Mouse (Mus musculus) spleen, adult 2 months (tissue): ENCODE measurements around the gene Gpr137c. TPM values are rescaled to one million over a fixed set of nuclear protein-coding genes. Genes with fewer than 3 reads are reported as not detected.

Experiments
- DNase-seq, 2 experiments: peaks; one replicate each; pipeline versions ENCODE4 v3.0.0 to v3.0.0-alpha.2; 2012 to 2021; ENCODE audit warnings: low spot score in 2 of 2, low read depth in 1 of 2
- H3K27ac ChIP-seq: fragments of 200-500 bp; 2 replicates; pipeline ENCODE4 v1.5.1; 2012; ENCODE audit warnings: low read length, inconsistent platforms; ENCODE audit not compliant: insufficient read depth
- H3K27me3 ChIP-seq: fragments of 200-500 bp; 2 replicates; pipeline ENCODE4 v1.6.1; 2012; ENCODE audit warnings: mild to moderate bottlenecking, moderate library complexity, low read length, inconsistent platforms; ENCODE audit not compliant: control insufficient read depth, insufficient read depth
- H3K36me3 ChIP-seq: fragments of 200-500 bp; 2 replicates; pipeline ENCODE4 v1.6.1; 2012; ENCODE audit warnings: mild to moderate bottlenecking, low read length, inconsistent platforms; ENCODE audit not compliant: control insufficient read depth, insufficient read depth
- H3K4me1 ChIP-seq: fragments of 200-500 bp; 2 replicates; pipeline ENCODE4 v1.6.1; 2011; ENCODE audit warnings: inconsistent platforms; ENCODE audit not compliant: control insufficient read depth, insufficient read depth, insufficient read length
- H3K4me3 ChIP-seq: fragments of 200-500 bp; 2 replicates; pipeline ENCODE4 v1.5.1; 2011; ENCODE audit warnings: mild to moderate bottlenecking, inconsistent platforms; ENCODE audit not compliant: insufficient read depth, insufficient read length; ENCODE audit errors: extremely low read depth
- CTCF ChIP-seq: fragments of 200-500 bp; IDR thresholded peaks from 2 replicates; pipeline ENCODE4 v1.5.1; 2011; ENCODE audit warnings: mild to moderate bottlenecking, inconsistent platforms; ENCODE audit not compliant: insufficient read depth, insufficient read length, insufficient replicate concordance; ENCODE audit errors: extremely low read depth
- POLR2A ChIP-seq: fragments of 200-500 bp; IDR thresholded peaks from 2 replicates; pipeline ENCODE4 v1.6.1; 2011; ENCODE audit warnings: low read depth, low read length, inconsistent platforms
- WGBS: fragments of 180-500 bp; shearing (Covaris S2); methylation state at CpG from one replicate; pipeline ENCODE4 v1.1.7; 2018; 5-methylcytosine and 5-hydroxymethylcytosine counted together
- polyA plus RNA-seq: library from polyadenylated mRNA; depleted of rRNA; stranded (reverse); fragments of >200 nt; gene quantifications from 2 replicates; pipeline ENCODE4 v1.2.3, GENCODE M21; 2012

Gpr137c gene
- polyA plus RNA-seq, 1 experiment = 4.6 TPM

- no peaks in the 10 kb centered on the region for H3K36me3 ChIP-seq
- H3K4me1 ChIP-seq = peaks cover 4% of the 10 kb centered on the region; the same call in 1 of the 2 replicates
- H3K4me3 ChIP-seq = peak within 1 kb of the TSS; percentile 74
- TF ChIP-seq CTCF (no peak), POLR2A (no peak)
- WGBS = 1% methylated on average over 59 of the region's 59 CpGs
- H3K27me3 ChIP-seq = no peaks in the 10 kb centered on the region
- peak; percentile 64 to 78 for DNase-seq
- peak within 1 kb of the TSS; percentile 84 for H3K27ac ChIP-seq
These were observed 806 bp downstream of the Gpr137c start, which contains the start of gene Txndc16 for GRCm38 (mm10) chr14:45220090-45220956. Gene Txndc16 (minus strand): TSS chr14:45220328.

DNA sequence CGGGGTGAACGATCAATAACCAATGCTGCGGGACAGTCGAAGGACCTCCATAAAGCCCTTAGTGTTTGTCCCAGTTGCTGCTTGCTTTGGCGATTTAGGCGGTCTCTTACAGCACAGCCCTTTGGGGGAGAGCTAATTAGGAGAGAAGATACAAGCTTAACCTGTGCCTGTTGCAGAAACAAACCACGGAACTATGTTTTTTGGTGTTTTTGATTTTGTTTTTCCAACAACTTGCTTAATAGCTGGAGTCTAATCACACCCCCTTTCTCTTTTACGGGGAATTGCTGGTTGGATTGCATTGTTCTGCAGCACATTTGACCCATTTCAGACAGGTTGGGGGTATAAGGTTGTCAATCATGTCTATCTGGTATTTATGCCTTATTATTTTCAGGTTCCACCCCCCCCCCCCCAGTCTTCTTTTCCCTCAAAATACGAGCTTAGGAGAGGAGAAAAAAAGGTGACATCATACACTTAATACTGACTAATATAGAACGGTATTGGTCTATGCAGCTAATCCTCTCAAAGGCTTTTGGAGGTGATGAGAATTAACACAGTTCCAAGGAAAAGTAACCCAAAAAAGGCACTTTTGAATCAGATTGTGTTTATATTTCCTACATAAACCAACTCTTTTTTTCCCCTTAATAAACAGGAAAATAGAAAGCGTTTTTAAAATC is 1.6 kb downstream of the Gpr137c start:
- Histone ChIP-seq H3K36me3 (no peaks in the 10 kb centered on the region), H3K27ac (no peak overlapping the region), H3K4me1 (peaks cover 4% of the 10 kb centered on the region; the same call in 1 of the 2 replicates), H3K27me3 (no peaks in the 10 kb centered on the region), H3K4me3 (peak overlapping the region; percentile 74; the same call in 1 of the 2 replicates)
- 30% methylated on average over 11 of the region's 11 CpGs for WGBS
- TF ChIP-seq CTCF (no peak), POLR2A (no peak)
- no peak for DNase-seq

DNA sequence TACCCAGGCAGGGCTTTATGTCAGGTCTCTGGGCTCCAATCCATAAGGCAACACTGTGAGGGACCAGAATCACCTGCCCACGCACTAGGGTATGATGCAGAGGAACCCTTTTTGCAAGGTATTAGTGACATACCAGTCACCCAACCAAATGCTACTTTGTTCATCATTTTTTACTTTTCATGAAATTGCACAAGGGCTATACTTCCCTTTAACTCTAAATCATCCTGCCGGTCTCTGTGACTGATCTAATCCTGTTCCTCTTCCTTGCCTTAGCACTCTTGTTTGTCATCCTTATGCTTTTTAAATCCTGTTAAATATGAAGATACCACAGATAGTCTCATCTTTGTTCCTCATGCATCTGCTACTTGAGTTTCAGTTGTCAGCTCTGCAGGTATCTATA is 19.5 kb downstream of the Gpr137c start:
- no peak for DNase-seq
- Histone ChIP-seq H3K4me3 (no peak overlapping the region), H3K4me1 (no peaks in the 10 kb centered on the region), H3K27me3 (no peaks in the 10 kb centered on the region), H3K27ac (no peak overlapping the region), H3K36me3 (no peaks in the 10 kb centered on the region)
- TF ChIP-seq POLR2A = no peak
- no peak for TF ChIP-seq CTCF
- WGBS = 51% methylated on average over 2 of the region's 2 CpGs

- Histone ChIP-seq H3K27me3 (no peaks in the 10 kb centered on the region), H3K36me3 (no peaks in the 10 kb centered on the region), H3K4me3 (no peak overlapping the region), H3K4me1 (no peaks in the 10 kb centered on the region), H3K27ac (no peak overlapping the region)
- peak in 1 of 2 experiments; percentile 9 for DNase-seq
- 75% methylated on average over 1 of the region's 1 CpGs for WGBS
- TF ChIP-seq POLR2A (no peak), CTCF (peak; percentile 23; the same call in 1 of the 2 replicates)
These were observed 22.1 kb downstream of the Gpr137c start for GRCm38 (mm10) chr14:45241613-45242012.

GRCm38 (mm10) chr14:45251548-45252076 is 32.1 kb downstream of the Gpr137c start:
- WGBS = 83% methylated on average over 4 of the region's 4 CpGs

DNA sequence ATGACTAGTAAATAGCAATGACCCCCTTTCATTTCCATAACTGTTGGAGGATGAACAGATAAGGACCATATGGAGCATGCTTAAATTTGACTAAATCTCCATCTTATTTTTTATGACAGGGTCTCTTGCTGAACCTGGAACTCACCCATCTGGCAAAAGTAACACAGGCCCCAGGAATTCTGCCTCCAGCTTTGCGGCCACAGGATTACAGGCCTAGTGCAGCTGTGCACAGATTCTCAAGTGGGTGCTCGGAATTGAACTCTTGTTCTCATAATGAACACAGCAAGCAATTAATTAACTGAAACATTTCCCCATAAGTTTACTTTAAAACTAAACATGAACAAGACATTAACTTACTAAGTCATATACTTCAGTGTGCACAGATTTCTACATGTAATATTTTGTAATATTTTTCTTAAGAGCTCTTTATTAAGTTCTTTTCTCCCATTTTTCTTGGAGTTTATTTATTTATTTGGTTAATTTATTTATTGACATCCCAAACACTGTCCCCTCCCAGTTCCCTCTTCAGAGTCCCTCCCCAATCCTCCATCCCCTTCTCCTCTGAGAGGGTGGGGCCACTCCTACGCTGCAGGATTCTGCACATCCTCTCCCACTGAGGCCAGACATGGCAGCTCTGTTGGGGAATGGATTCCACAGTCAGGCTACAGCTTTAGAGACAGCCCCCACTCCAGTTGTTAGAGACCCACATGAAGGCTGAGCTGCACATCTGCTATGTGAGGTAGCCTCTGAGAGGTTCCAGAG is 44.5 kb downstream of the Gpr137c start:
- no peak overlapping the region for H3K27ac ChIP-seq
- no peak overlapping the region for H3K4me3 ChIP-seq
- no peaks in the 10 kb centered on the region for H3K27me3 ChIP-seq
- DNase-seq = no peak
- H3K36me3 ChIP-seq = no peaks in the 10 kb centered on the region
- TF ChIP-seq POLR2A (no peak), CTCF (no peak)
- no peaks in the 10 kb centered on the region for H3K4me1 ChIP-seq
- 90% methylated on average over 3 of the region's 3 CpGs for WGBS

More at GRCm38 (mm10) chr14:45251548-45252076, 32.1 kb downstream of the Gpr137c start:
- Histone ChIP-seq H3K27ac (no peak overlapping the region), H3K4me3 (no peak overlapping the region), H3K27me3 (no peaks in the 10 kb centered on the region), H3K4me1 (no peaks in the 10 kb centered on the region), H3K36me3 (no peaks in the 10 kb centered on the region)
- TF ChIP-seq CTCF (no peak), POLR2A (no peak)
- DNase-seq = no peak
